9 mouse cellular contexts compared by ENCODE assay signal in genomic region chr7:46714518-46714917, GRCm38 (mm10). TPM values are rescaled to one million over a fixed set of nuclear protein-coding genes. Genes with fewer than 3 reads are reported as not detected.
DNase-seq lines count a peak whose midpoint lies in the region; ATAC-seq lines count a peak whose summit lies in the region.
"Had no signal": no experiment of that assay in that cellular context is flagged by ENCODE, and none has a peak within 500 bp of the region (broad histone marks: within the 10 kb centered on the region; RNA-seq: fewer than 3 reads in every experiment).

No protein-coding gene starts in this region.

- DNase-seq in heart, adult 8-10 months (ENCODE audit: low spot score) = peak; percentile 50
- no peak for DNase-seq in heart, postnatal 25 days (ENCODE audit: low spot score)
- peak; percentile 64 for DNase-seq in CD4-positive helper T cell, adult 2 months (ENCODE audit: low read depth, low spot score)
- peak; percentile 70 to 74 for DNase-seq in adrenal gland, postnatal 36 days
- peak; percentile 70 for DNase-seq in large intestine, adult 2 months (ENCODE audit: low read depth, low spot score)
- peak; percentile 70 for DNase-seq in mesoderm, embryonic 11.5 days (ENCODE audit: low read depth, low spot score)
- peak; percentile 83 for DNase-seq in splenic B cell, adult 2 months (ENCODE audit: low read depth, low spot score)

- WGBS in large intestine, adult 2 months = 27% methylated on average over 6 of the region's 6 CpGs

- no peaks in the 10 kb centered on the region for H3K36me3 ChIP-seq in splenic B cell, adult 2 months (ENCODE audit: control insufficient read depth, insufficient read depth, low read length, poor library complexity, severe bottlenecking)
- H3K36me3 ChIP-seq: liver, embryonic 15.5 days had no signal

- no peaks in the 10 kb centered on the region for H3K27me3 ChIP-seq in splenic B cell, adult 2 months (ENCODE audit: control insufficient read depth, insufficient read depth, low read length, poor library complexity, severe bottlenecking)
- H3K27me3 ChIP-seq: liver, embryonic 15.5 days had no signal

- intact Hi-C loops in heart, postnatal 25 days (cut with DNase I) = loop anchor here (2.0 to 10.0 kb wide), 2 partner anchors 56 to 680 kb away; partner anchors contain the start of genes Abcc6 and Nomo1

- peak; percentile 53; the same call in 1 of the 2 replicates for ATAC-seq in erythroblast, adult 5-6 weeks (replicated peaks; ENCODE audit: low FRiP score, poor library complexity, severe bottlenecking)

RNA-seq across cellular contexts. Expression of gene Saa3, which starts 1.0 kb away (rescaled TPM):
- 1 to 10 TPM in 2 of 4 experiments, under 1 TPM in 1, not detected in 1; 0.63 to 9.2 (median 2.1) TPM for total RNA-seq in heart, adult 8-10 months (2022)
- 1 to 10 TPM in 1 of 2 experiments, under 1 TPM in 1; 0.53 to 2.4 TPM for total RNA-seq in heart, postnatal 25 days (2021)
- total RNA-seq in adrenal gland, postnatal 36 days (2021) = 1 to 10 TPM; 2.1 to 2.9 TPM
- total RNA-seq in erythroblast, adult 5-6 weeks (2015; ENCODE audit: low replicate concordance) = 9.6 TPM in 1 of 2 replicates, not detected in the other
- total RNA-seq in erythroblast, adult 5-6 weeks (2017; ENCODE audit: low replicate concordance) = not detected in 2 replicates
- 1.7 and 4.0 TPM in 2 replicates for polyA plus RNA-seq in large intestine, adult 2 months (2012; rRNA removed)

RNA-seq across cellular contexts. Expression of gene Saal1, which starts 4.0 kb away (rescaled TPM):
- 1 to 10 TPM; 3.6 to 4.5 (median 3.9) TPM for total RNA-seq in heart, adult 8-10 months (2022)
- total RNA-seq in heart, postnatal 25 days (2021) = 1 to 10 TPM; 4.1 to 4.7 TPM
- 1 to 10 TPM; 8.6 to 9.0 TPM for total RNA-seq in adrenal gland, postnatal 36 days (2021)
- 0.38 and 4.2 TPM in 2 replicates for total RNA-seq in erythroblast, adult 5-6 weeks (2015; ENCODE audit: low replicate concordance)
- total RNA-seq in erythroblast, adult 5-6 weeks (2017; ENCODE audit: low replicate concordance) = 3.3 and 3.9 TPM in 2 replicates
- polyA plus RNA-seq in large intestine, adult 2 months (2012; rRNA removed) = 5.1 and 6.0 TPM in 2 replicates

RNA-seq across cellular contexts. Expression of gene Saa4, which starts 17.9 kb away (rescaled TPM):
- total RNA-seq in heart, adult 8-10 months (2022) = not detected
- total RNA-seq in heart, postnatal 25 days (2021) = not detected
- under 1 TPM in 1 of 2 experiments, not detected in 1; 0.56 TPM for total RNA-seq in adrenal gland, postnatal 36 days (2021)
- not detected in 2 replicates for total RNA-seq in erythroblast, adult 5-6 weeks (2015; ENCODE audit: low replicate concordance)
- total RNA-seq in erythroblast, adult 5-6 weeks (2017; ENCODE audit: low replicate concordance) = not detected in 2 replicates
- 0.05 TPM in 1 of 2 replicates, not detected in the other for polyA plus RNA-seq in large intestine, adult 2 months (2012; rRNA removed)

RNA-seq across cellular contexts. Expression of gene Saa1, which starts 28.3 kb away (rescaled TPM):
- total RNA-seq in heart, adult 8-10 months (2022) = not detected
- not detected for total RNA-seq in heart, postnatal 25 days (2021)
- under 1 TPM in 1 of 2 experiments, not detected in 1; 0.96 TPM for total RNA-seq in adrenal gland, postnatal 36 days (2021)
- total RNA-seq in erythroblast, adult 5-6 weeks (2015; ENCODE audit: low replicate concordance) = not detected in 2 replicates
- not detected in 2 replicates for total RNA-seq in erythroblast, adult 5-6 weeks (2017; ENCODE audit: low replicate concordance)
- 4.3 and 434 TPM in 2 replicates for polyA plus RNA-seq in large intestine, adult 2 months (2012; rRNA removed)
- polyA plus RNA-seq: liver, embryonic 15.5 days had no signal

RNA-seq across cellular contexts. Expression of gene Saa2, which starts 37.1 kb away (rescaled TPM):
- not detected for total RNA-seq in heart, adult 8-10 months (2022)
- not detected for total RNA-seq in heart, postnatal 25 days (2021)
- total RNA-seq in adrenal gland, postnatal 36 days (2021) = under 1 TPM in 1 of 2 experiments, not detected in 1; 0.79 TPM
- total RNA-seq in erythroblast, adult 5-6 weeks (2015; ENCODE audit: low replicate concordance) = not detected in 2 replicates
- total RNA-seq in erythroblast, adult 5-6 weeks (2017; ENCODE audit: low replicate concordance) = not detected in 2 replicates
- 0.34 and 13.7 TPM in 2 replicates for polyA plus RNA-seq in large intestine, adult 2 months (2012; rRNA removed)
- polyA plus RNA-seq: liver, embryonic 15.5 days had no signal
